Mouse (Mus musculus) ZHBTc4 (cell line): ENCODE measurements at regions not wholly inside any gene's neighbourhood (a gene's known extent, or its start where the extent isn't known, plus 50 kb on each side); places are given as distances from the start of the nearest gene placed in this dataset.

Source experiments
- DNase-seq: peaks from one replicate; pipeline ENCODE4 v3.0.0-alpha.2; 2011; ENCODE audit warnings: low read depth, low spot score

GRCm38 (mm10) chr1:114641215-114641614 is 1043.3 kb upstream of the Cntnap5a start:
- no peak for DNase-seq

DNA sequence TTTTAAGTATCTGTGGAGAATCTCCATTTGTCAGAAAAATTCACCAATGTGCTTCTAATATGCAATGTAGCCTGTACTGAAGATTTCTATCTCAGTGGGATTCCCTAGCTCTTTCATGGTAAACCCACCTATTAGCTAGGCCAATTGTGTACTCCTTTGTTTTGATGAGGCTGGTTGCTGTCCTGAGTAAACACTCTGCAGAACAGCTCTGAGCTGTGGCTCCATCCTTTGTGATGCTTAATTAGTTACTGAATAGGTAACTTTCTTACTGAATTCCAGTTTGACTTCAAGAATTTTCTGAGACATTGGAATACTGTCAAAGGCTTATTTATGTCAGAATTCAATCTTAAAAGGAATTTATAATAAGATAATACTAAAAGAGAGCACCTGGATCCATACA is 1042.7 kb upstream of the Cntnap5a start:
- DNase-seq, result peak; percentile 62

DNA sequence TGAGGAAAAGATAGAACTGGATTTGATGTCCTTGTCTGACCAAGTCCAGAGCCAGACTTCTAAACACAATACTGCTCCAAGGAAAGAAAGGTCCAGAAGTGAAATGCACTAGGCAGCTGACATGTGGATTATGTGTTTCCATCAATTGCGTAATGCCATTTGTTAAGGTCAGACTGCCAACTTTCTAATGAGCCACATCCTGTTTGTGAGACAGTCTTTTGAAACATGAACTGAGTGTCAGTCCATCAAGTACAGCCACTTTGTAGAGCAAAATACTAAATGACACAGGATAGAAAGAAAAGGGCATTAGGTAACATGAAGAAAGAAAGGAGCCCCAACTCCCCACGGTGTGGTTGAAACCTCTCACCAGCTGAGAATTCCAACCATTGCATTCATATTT is 1010.6 kb upstream of the Cntnap5a start:
- DNase-seq, result no peak

DNA sequence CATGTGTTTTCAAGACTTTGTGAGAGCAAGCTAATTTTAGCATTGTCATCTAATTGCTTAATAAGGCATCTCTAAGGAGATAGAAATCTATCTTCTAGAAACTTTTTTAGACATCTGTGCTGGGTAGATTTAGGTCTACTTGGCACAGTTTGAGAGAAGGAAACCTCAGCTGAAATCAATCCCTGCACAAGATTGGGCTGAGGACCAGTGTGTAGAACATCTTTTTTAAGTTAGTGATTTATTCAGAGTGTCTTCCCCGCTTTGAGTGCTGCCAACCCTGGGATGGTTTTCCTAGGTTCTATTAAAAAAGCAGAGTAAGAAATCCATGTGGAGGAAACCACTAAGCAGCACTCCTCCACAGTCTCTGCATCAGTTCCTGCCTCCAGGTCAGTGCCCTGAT is 1003.3 kb upstream of the Cntnap5a start:
- no peak for DNase-seq

DNA sequence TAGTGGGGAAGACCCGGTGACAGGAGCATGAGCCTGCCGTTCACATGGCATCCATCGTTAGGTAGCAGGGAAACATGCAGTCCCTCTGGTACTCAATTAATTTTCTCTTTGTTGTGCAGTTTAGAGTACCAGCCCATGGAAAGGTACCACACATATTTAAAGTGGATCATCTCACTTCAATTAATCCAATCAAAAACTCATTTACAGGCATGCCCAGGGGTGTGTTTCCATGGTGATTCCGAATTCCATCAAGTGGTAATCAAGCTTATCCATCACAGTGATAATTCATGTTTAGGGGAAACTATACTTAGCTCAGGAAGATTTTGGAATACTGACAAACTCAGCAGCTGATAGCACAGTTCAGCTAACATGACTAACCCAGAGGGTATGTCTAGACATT is 963.4 kb upstream of the Cntnap5a start:
- no peak for DNase-seq

- no peak for DNase-seq
Observed at GRCm38 (mm10) chr1:114729167-114729566, 955.4 kb upstream of the Cntnap5a start.
